Mouse (Mus musculus): ENCODE data around the gene Pfkfb4. TPM values are rescaled to one million over a fixed set of nuclear protein-coding genes. Genes with fewer than 3 reads are reported as not detected.

Gene Pfkfb4
- total RNA-seq (2021) = 10 to 100 TPM; 37.3 to 46.3 TPM
- long read RNA-seq, experiment 1, partial matches to known transcripts = 16 of 161 reads
- long read RNA-seq, experiment 1, other reads (novel, unspliced or antisense) = 145 of 161 reads
- long read RNA-seq, experiment 2, partial matches to known transcripts = 20 of 190 reads
- long read RNA-seq, experiment 2, other reads (novel, unspliced or antisense) = 170 of 190 reads

DNA sequence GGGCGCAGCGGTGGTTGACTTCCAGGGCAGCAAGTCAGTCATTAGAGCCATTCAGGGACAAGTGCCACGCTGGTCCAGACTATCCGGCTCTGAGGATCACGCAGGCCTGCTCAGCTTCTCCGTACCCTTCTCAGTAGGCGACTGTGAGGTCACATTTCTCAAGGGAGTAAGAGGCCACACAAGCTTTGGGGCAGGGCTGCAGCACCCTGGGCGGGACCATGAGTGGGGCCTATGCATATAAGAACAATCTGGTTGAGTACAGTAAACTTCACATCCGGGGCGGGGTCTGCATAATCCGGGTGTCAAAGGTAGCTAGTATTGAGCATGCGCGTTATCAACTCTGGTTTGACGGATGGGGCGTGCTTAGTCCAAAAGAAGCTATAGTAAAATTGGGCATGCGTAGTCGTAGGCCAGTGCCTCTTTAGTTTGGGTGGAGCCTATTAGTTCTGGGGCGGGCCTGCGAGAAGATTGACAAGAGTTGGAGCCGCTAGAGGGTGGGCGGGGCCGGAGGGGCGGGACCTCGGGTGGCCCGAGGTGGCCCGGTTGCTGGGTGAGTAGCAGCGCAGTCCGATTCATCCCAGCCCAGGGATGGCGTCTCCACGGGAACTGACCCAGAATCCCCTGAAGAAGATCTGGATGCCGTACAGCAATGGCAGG, at the start of gene Pfkfb4:
Gene Pfkfb4, plus strand, starts transcription at position 351 of the 657 bp plus-strand sequence.
- peak; percentile 82 to 92 for DNase-seq
- intact Hi-C loops (cut with DNase I) = no loop called here

DNA sequence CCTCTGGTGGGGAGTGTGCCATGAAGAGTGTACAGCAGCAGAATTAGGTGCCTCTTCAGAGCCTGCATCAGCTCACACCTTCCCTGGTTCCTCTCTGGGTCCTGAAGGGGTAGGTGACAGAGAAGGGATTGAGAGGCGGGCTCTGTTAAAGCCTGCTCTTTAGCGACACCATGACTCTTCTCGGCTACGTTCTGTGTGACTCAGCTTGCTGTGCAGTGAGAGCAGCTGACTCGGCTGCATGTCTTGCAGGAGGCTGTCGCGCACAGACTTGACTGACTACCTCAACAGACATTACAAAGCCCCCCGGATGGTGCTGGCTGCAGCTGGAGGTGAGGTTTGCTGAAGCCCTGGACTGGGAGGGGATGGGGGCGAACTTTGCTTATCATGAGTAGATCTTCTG, 46.5 kb upstream of the Pfkfb4 start:
- DNase-seq = no peak
- intact Hi-C loops (cut with DNase I) = no loop called here

DNA sequence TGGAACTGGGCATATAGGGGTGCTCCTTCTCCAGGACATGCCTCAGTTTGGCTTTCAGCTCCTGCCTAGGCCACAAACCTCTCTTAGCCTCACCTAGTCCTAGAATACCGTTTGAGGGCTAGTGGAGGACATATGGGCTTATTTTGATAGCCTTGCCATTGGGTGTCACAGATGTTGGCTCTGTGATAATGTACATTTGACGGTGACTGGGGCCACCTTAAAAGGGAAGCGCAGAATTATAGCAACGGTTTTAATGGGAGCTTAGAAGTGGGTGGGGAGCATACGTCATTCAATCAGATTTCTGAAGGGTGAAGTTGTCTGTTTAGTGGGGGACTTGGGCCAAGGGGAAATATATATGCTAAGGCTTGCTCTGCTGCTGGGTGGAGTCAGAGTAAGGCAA, 46.0 kb upstream of the Pfkfb4 start:
- intact Hi-C loops (cut with DNase I) = no loop called here
- no peak for DNase-seq

DNA sequence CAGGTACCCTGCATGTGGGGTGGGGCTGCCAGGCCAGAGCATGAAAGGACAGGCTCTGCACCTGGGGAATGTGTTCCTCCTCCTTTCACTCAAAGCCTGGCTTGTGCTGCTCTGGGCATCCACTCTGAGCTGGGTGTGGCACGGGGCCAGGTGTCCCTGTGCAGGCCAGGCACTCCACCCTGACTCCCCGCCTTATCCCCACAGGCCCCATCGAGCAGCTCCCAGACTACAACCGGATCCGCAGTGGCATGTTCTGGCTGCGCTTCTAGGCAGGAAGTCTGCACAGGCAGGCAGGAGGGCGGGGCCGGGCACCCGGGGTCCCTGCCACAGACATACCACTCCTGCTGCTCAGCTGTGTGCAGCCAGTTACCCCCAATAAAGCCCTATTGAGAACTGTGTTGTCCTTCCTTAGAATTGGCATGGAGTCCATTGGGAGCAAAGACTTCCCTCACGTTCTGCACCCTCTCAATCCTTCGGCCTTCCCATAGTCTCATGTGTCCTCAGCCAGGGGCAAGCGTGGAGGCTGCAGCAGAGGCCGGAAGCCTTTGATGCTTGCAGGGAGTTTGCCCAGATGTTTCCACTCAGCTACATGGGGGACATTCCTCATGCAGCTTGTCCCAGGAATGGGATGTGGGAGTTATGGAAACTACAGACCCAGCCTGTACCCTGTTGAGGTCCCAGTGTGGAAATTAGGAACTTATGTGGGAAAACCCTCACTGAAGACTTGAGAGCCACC, 42.2 kb upstream of the Pfkfb4 start:
- peak; percentile 39 to 56 for DNase-seq
- intact Hi-C loops (cut with DNase I) = no loop called here

DNA sequence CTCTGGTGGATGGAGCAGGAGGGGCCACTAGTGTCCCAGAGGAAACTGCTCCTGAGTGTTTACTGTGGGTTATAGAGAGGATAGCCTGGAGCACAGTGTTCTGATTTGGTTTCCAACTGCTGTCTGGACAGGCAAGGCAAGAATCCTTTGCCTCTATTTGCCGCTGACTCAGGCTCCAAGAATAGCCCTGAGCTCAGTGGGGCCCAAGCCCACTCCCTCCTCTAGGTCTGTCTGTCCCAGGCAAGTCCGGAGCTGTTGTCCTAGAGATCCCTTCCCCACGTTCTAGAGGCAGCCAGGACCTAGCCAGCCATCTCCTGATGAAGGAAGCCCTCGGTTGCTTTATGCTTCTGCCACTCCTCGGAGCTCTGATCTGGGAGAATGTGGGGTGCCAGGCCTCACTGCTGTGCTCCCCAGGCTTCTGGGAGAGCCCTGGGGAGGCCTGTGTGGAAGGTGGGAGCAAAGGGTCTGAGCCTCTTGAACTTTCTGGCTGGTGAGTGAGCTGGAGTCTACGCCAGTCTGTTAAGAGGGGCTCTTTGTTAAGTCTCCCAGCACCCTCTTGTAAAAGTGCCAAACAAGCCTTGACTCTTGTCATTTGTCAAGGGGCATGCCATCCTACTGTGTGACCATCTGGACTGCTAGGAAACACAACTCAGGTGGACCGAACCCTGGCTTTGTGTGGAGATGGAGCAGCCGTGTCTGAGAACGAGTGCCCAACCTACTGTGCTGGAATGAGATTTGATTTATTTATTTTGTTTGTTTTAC, 41.4 kb upstream of the Pfkfb4 start:
- intact Hi-C loops (cut with DNase I) = no loop called here
- peak in 1 of 2 experiments; percentile 32 for DNase-seq

DNA sequence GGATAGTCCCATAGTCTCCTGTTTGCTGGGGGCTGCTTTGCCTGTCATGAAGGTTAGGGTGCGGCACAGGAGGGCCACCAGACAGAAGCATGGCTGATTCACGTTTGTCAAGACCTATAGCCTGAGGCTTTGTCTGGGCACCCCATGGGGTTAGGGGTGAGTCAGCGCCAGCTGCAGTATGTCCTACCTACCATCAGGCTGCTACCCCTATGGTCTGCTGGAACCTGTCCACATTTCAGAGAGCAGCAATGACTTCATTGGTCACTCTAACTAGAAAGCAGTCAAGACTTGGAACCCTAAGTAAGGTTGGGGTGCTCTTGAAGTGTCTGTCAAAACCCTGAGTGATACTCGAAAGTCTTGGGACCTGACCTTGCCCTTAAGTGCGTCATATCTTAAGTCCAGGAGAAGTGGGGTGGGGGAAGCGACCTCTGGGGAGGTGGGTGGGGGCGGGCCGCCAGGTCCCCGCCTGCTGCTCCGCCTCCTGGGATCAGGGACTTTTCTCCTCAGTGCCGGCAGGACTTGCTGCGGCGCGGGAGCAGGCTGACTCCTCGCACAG, 38.4 kb upstream of the Pfkfb4 start, which contains the start of gene Col7a1:
Gene Col7a1, plus strand, starts transcription at position 506 of the 556 bp plus-strand sequence.
- no peak for DNase-seq
- intact Hi-C loops (cut with DNase I) = no loop called here

DNA sequence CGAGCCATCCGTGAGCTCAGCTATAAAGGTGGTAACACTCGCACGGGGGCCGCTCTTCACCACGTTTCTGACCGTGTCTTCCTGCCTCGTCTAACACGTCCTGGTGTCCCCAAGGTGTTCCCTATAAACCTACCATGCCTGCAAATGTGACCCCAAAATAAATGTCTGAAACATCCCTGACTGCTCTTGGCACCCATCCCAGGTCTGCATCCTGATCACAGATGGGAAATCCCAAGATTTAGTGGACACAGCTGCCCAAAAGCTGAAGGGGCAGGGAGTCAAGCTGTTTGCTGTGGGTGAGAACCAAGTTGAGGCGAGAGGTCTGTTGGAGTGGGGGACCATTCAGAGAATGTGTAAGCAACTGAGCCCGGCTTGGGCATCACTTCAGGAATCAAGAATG, 36.3 kb upstream of the Pfkfb4 start:
- DNase-seq = no peak
- intact Hi-C loops (cut with DNase I) = no loop called here

DNA sequence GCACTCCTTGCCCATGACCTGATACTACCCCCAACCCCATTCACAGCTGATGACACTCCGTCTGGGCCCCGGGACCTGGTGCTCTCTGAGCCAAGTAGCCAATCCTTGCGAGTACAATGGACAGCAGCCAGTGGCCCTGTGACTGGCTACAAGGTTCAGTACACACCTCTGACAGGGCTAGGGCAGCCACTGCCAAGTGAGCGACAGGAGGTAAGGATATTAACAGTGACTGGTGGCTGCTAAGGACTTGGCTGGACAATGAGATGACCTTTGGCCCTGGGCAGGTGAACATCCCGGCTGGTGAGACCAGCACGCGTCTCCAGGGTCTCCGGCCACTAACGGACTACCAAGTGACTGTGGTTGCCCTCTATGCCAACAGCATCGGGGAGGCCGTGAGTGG, 35.7 kb upstream of the Pfkfb4 start:
- intact Hi-C loops (cut with DNase I) = no loop called here

DNA sequence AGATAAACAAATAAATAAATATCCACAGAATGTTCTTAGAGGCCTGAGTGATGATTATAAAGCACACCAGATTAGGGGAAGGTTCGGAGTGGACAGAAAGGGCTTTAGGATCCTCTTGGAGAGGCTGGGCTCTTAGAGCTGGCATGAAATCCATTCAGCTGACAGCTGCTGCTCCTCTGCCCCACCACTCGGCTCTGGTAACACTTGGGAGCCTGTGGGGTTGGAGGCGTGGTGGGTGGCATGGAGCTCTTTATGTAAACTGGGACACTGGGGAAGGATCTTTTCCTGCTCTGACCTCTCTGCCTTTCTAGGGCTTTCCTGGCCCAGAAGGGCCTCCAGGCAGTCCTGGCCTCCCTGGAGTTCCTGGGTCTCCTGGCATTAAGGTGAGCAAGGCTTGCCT, 28.0 kb upstream of the Pfkfb4 start:
- intact Hi-C loops (cut with DNase I) = no loop called here
- no peak for DNase-seq

More for the DNA sequence above, 35.7 kb upstream of the Pfkfb4 start:
- DNase-seq = no peak

DNA sequence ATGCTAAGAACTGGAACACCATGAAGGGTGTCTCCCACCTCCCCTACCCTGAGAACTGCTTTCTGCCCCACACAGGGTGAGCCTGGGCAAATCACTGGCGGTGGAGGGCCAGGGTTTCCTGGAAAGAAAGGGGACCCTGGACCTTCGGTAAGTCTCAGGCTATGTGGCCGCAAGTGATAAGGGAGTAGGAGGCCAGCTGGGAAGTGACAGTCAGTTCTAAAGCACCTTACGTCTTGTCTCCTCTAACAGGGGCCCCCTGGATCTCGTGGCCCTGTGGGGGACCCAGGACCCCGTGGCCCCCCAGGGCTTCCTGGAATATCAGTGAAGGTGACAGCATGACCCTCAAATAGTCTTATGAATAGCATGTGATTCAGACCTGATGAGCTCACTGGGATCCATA, 27.2 kb upstream of the Pfkfb4 start:
- intact Hi-C loops (cut with DNase I) = no loop called here
- no peak for DNase-seq

DNA sequence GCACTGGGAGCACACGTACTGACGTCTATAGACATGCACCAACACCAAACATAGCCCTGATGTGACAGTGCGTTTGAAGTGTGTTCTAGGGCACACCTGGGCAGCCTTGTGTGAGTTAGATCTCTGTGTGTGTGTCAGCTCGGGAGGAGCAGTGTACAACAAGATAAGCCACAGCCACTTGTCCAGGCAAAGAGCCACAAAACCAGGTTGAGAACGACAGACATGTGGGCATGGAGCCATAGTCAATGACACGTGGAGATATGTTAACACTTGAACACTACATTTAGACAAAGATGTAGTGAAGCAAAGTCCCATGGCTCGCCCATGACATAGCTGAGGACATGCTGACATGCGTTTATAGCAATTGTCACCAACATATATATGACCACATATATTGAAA, 21.0 kb upstream of the Pfkfb4 start:
- DNase-seq = no peak
- intact Hi-C loops (cut with DNase I) = no loop called here

DNA sequence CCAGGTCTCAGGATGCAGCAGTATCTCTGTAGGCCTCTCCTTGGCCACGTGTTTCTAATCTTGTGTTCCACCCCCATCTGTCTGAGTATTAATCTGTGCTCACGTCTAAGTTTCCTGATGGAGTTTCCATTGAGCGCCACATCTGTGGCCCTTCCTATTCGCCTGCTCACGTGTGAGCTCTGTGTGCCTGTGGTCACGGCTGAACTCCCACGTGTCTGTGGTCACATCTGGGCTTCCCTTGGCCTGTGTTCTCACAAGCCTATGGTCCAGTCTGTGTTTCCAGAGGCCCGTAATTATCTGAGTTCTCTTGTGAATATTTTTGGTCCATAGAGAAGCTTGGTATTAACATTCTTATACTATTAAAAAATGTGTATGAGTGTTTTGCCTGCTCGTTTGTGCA, 15.1 kb upstream of the Pfkfb4 start:
- no peak for DNase-seq
- intact Hi-C loops (cut with DNase I) = no loop called here

DNA sequence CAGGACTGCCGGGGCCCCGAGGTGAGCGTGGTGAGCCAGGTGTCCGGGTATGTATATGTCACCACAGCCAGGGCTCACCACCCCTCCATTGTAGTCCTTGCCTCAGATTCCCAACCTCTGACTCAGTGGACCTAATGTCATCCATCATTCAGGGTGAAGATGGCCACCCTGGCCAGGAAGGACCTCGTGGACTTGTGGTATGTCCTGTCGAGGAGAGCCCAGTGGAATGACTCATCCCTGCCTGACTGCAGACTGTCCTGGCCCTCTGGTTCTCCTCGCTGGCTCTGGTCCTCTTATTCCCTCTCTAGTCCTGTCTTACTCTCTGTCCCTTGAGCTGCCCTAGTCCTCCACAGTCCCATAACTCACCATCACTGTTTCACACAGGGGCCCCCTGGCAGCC, 13.6 kb upstream of the Pfkfb4 start:
- intact Hi-C loops (cut with DNase I) = no loop called here
- DNase-seq = no peak

DNA sequence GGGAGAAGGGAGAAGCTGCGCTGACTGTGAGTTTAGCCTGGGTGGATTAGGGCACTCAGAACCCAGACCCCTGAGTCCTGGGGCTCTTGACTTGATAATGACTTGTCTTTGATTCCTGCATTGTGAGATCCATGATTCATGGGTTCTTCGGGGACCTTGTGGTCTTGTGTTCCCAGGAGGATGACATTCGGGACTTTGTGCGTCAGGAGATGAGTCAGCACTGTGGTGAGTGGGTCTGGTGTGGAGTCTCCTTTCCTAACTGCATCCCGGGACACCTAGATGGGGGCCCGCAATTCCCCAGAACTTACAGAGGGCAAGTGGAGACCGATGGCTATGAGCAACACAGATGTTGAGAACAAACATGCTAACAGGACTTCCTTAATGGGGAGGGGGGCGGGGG, 9.1 kb upstream of the Pfkfb4 start:
- intact Hi-C loops (cut with DNase I) = no loop called here
- no peak for DNase-seq

DNA sequence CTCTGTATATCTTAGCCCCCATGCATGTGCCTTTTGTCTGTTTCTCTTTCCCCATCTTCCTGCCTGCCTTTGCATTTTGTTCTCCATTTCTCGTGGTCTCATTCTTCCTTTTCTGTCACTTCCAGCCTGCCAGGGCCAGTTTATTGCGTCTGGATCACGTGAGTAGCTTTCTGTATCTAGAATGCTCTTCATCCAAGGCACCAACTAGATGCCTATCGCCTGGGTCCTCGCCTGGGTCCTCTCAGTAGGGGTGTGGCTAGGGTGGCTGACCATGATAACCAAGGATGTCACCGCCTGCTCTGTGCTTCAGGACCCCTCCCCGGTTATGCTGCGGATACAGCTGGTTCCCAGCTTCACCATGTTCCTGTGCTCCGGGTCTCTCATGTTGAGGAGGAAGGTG, 8.4 kb upstream of the Pfkfb4 start:
- intact Hi-C loops (cut with DNase I) = no loop called here
- DNase-seq = no peak

DNA sequence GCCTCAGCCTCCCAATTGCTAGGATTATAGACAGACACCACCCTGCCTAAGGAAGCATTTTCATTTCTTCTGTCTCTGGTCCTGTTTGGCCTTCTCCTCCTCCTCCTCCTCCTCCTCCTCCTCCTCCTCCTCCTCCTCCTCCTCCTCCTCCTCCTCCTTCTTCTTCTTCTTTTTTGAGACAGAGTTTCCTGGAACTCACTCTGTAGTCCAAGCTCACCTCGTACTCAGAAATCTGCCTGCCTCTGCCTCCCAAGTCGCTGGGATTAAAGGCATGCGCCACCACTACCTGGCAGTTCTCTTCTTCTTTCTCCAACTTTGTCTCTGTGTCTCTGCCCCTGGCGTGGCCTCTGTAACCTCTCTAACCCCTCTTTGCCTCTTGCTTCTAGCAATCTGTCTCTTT, 5.9 kb upstream of the Pfkfb4 start, which contains the start of gene Ucn2:
Gene Ucn2, plus strand, starts transcription at position 301 of the 400 bp plus-strand sequence.
- DNase-seq = no peak
- intact Hi-C loops (cut with DNase I) = no loop called here

DNA sequence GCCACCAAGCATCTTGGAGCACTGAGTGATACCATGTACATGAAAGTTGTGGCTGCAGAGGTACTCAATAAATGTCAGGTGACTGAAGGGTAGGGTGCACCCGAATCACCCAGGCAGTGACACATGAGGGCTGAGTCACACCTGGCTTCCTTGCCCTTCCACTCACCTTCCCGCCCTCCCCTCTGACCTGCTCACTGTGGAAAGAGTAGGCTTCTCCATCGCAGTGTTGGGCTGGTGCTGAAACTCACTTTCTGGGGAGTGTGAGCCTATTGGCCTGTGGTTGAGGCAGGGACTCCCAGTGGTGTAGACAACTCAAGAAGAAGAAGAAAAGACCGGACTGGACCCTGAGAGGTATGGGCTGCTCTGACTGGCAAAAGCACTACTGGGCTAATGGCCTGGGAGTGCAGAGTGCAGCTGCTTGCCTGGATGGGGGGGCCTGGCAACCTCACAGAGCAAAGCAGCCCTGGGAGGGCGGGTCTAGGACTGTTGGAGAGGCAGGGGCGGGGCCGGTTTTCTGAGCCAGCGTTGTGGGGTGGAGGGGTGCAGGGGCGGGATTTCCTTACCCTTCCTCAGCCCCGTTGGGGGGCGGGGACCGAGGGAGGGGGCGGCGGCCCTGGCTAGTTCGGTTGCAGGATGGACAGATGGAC, 3.8 kb upstream of the Pfkfb4 start:
- DNase-seq = peak; percentile 58 to 66
- intact Hi-C loops (cut with DNase I) = no loop called here

DNA sequence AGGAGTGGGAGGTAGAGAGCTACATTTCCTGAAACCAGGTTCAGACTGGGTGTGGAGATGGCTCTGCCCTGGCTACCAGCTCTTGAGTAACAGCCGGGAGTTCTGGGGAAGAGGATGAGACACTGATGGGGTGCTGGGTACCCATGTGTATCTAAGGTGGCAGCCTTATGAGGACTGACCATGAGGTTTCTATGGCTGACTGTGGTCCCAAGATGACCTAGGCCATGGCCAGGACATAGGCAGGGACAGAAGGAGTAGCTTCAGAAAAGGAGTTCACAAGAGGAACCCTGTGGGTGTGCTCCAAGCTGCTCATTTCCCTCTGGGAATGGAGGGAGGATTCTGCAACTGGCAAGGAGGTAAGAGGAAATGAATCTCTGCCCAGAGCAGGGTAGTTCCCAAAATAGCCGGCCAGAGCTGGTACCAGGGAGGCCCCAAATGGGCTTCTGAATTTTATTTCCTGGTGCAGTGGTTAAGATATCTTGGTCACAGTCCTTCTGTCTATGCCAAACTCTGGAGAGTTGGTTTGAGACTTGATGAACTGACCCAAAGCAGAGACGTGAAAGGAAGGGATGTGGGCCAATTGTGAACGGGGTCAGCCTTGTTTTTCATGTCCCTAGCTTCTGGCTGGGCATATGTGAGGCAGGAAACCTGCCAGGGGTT, 1.6 kb upstream of the Pfkfb4 start:
- DNase-seq = no peak
- intact Hi-C loops (cut with DNase I) = no loop called here

DNA sequence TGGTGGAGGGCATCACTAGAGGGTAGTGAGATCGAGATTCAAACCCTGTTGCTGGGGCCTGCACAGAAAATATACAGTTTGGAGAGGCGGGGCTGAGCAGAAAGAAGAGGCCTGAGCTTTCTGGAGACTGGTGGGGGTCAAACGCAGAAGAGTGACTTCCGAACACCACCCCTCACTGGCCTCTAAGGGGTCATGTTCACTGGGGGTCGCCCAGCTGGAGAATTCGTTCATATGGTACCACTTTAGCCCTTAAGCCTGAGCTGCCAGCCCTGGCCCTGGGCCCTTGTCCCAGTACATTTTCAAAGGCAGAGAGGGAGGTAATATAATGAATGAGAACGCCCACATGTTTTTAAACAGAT, 1.1 kb upstream of the Pfkfb4 start:
- DNase-seq = no peak

DNA sequence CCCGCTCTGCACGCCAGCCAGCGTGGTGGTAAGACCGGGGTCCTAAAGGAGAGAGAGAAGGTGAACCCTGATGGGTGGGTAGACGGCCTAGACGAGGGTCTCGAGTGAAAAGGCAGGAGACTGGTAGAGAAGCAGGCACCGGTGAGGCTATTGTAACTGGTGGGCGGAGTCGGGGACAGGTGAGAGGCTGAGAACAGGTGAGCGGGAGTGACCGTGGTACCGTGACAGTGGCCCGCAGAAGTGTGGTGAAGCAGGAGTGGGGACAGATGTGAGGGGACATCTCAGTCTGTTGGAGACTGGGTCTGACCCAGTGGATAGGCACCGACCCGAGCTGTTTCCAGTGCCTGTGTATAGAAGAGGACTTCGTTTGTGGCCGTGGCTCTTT, 499 bp downstream of the Pfkfb4 start:
- no peak for DNase-seq
- intact Hi-C loops (cut with DNase I) = no loop called here

More for the DNA sequence above, 1.1 kb upstream of the Pfkfb4 start:
- intact Hi-C loops (cut with DNase I) = no loop called here

All from gastrocnemius, postnatal 36 days (tissue).